Mouse (Mus musculus) heart, embryonic 15.5 days (tissue): ENCODE measurements around the gene Tmem176b. TPM values are rescaled to one million over a fixed set of nuclear protein-coding genes. Genes with fewer than 3 reads are reported as not detected.

Experiments used
- ATAC-seq: fragments of 200-750 bp; cut with Nextera tagmentation; replicated peaks from 2 replicates; pipeline ENCODE4 v1.8.0; 2017; ENCODE audit warnings: low read depth, moderate TSS enrichment; ENCODE audit not compliant: insufficient number of reproducible peaks, insufficient read depth, low FRiP score
- H3K27ac ChIP-seq: fragments of 300-500 bp; sonication (generic); 2 replicates; pipeline ENCODE4 v1.5.1; 2015; ENCODE audit warnings: mild to moderate bottlenecking, inconsistent platforms
- H3K27me3 ChIP-seq: fragments of 300-500 bp; sonication (generic); 2 replicates; pipeline ENCODE4 v1.6.1; 2015; ENCODE audit warnings: inconsistent platforms
- H3K36me3 ChIP-seq: fragments of 300-500 bp; sonication (generic); 2 replicates; pipeline ENCODE4 v1.6.1; 2015; ENCODE audit warnings: mild to moderate bottlenecking, inconsistent platforms
- H3K4me1 ChIP-seq: fragments of 300-500 bp; sonication (generic); replicated peaks from 2 replicates; pipeline ENCODE4 v1.6.1; 2015; ENCODE audit warnings: inconsistent platforms
- H3K4me2 ChIP-seq: fragments of 300-500 bp; sonication (generic); 2 replicates; pipeline ENCODE4 v1.6.1; 2015; ENCODE audit warnings: inconsistent platforms, mild to moderate bottlenecking, moderate library complexity
- H3K4me3 ChIP-seq: fragments of 300-500 bp; sonication (generic); 2 replicates; pipeline ENCODE4 v1.5.1; 2015; ENCODE audit warnings: mild to moderate bottlenecking, inconsistent platforms
- H3K9ac ChIP-seq: fragments of 300-500 bp; sonication (generic); 2 replicates; pipeline ENCODE4 v1.6.1; 2015; ENCODE audit warnings: mild to moderate bottlenecking, inconsistent platforms
- H3K9me3 ChIP-seq: fragments of 300-500 bp; sonication (generic); replicated peaks from 2 replicates; pipeline ENCODE4 v1.6.1; 2016; ENCODE audit warnings: inconsistent platforms
- WGBS: fragments of 180-500 bp; shearing (Covaris S2); methylation state at CpG from one replicate; pipeline ENCODE4 v1.1.7; 2015; ENCODE audit warnings: mixed read lengths; 5-methylcytosine and 5-hydroxymethylcytosine counted together
- polyA plus RNA-seq: library from polyadenylated mRNA; unstranded; fragments of >200 nt; fragmentation: Nextera tagmentation; extraction: Ambion mirVana; gene quantifications from 2 replicates; pipeline ENCODE4 v1.2.1, GENCODE M21; 2015

Gene Tmem176b
- polyA plus RNA-seq, 1 experiment from 2014 or later, result 191 TPM

DNA sequence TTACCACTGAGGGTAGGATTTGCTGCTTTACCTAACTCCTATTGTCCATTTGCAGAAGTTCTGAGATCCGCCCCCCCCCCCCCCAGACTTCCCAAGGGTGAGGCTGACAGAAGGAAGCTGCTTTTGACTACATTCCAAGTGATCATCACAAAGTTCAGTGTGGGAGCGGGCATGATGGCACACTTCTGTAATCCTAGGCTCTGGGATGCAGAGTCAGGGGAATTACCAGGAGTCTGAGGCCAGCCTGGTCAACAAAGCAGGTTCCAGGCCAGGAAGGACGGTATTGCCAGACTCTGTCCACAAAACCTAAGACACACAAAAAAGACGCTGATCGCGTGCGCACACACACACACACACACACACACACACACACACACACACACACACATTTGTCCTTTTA is 22.2 kb upstream of the Tmem176b start:
- H3K9ac ChIP-seq, result no peak overlapping the region
- ATAC-seq, result no peak
- 85% methylated on average over 7 of the region's 7 CpGs for WGBS

DNA sequence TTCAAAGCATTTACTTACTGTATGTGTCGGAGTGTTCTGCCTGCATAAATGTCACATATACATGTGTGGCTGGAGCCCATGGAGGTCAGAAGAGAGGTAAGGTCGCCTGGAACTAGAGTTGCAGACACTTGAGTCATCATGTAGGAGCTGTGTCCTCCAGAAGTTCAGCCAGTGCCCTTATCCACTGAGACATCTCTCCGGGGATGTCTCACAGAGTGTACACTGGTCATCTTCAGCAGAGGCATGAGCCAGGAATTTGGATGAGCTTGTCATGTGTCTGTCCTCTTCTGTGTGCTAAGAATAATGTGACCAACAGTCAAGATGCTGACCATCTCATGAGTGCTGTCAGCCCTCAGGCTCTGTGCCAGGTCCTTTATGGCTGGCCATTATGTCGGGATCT is 21.5 kb upstream of the Tmem176b start:
- no peak overlapping the region for H3K4me3 ChIP-seq
- H3K9ac ChIP-seq, result no peak overlapping the region
- H3K9me3 ChIP-seq, result no peaks in the 10 kb centered on the region
- peaks cover 7% of the 10 kb centered on the region for H3K4me1 ChIP-seq
- no peak for ATAC-seq
- whole genome bisulfite sequencing, result 70% methylated on average over 4 of the region's 4 CpGs
- no peak overlapping the region for H3K4me2 ChIP-seq
- no peaks in the 10 kb centered on the region for H3K36me3 ChIP-seq
- H3K27ac ChIP-seq, result no peak overlapping the region
- H3K27me3 ChIP-seq, result no peaks in the 10 kb centered on the region

More for the DNA sequence above, 22.2 kb upstream of the Tmem176b start:
- Histone ChIP-seq H3K4me1 (peaks cover 7% of the 10 kb centered on the region), H3K9me3 (no peaks in the 10 kb centered on the region), H3K27me3 (no peaks in the 10 kb centered on the region), H3K36me3 (no peaks in the 10 kb centered on the region), H3K4me3 (no peak overlapping the region), H3K27ac (no peak overlapping the region), H3K4me2 (no peak overlapping the region)

GRCm38 (mm10) chr6:48861616-48862280 is 20.5 kb upstream of the Tmem176b start:
- Histone ChIP-seq H3K4me1 (peaks cover 9% of the 10 kb centered on the region), H3K27ac (no peak overlapping the region), H3K36me3 (no peaks in the 10 kb centered on the region), H3K4me3 (no peak overlapping the region), H3K4me2 (no peak overlapping the region), H3K27me3 (no peaks in the 10 kb centered on the region), H3K9me3 (no peaks in the 10 kb centered on the region), H3K9ac (no peak overlapping the region)
- ATAC-seq, result no peak; the same call in 1 of the 2 replicates
- 60% methylated on average over 12 of the region's 12 CpGs for WGBS

- Histone ChIP-seq H3K4me1 (peaks cover 9% of the 10 kb centered on the region), H3K27ac (no peak overlapping the region), H3K36me3 (no peaks in the 10 kb centered on the region), H3K9ac (no peak overlapping the region), H3K4me2 (peak overlapping the region; percentile 63; the same call in 1 of the 2 replicates), H3K4me3 (no peak overlapping the region), H3K27me3 (no peaks in the 10 kb centered on the region), H3K9me3 (no peaks in the 10 kb centered on the region)
- no peak for ATAC-seq
- 96% methylated on average over 1 of the region's 1 CpGs for WGBS
Measured at GRCm38 (mm10) chr6:48860851-48861250, 19.6 kb upstream of the Tmem176b start.

GRCm38 (mm10) chr6:48860130-48860815 is 19.0 kb upstream of the Tmem176b start:
- WGBS, result 13% methylated on average over 23 of the region's 23 CpGs
- Histone ChIP-seq H3K4me1 (peaks cover 9% of the 10 kb centered on the region), H3K27ac (no peak overlapping the region), H3K36me3 (no peaks in the 10 kb centered on the region), H3K9me3 (no peaks in the 10 kb centered on the region), H3K4me2 (peak overlapping the region; percentile 63), H3K27me3 (no peaks in the 10 kb centered on the region), H3K4me3 (peak overlapping the region; percentile 42), H3K9ac (no peak overlapping the region)
- ATAC-seq, result no peak

- no peak overlapping the region for H3K4me3 ChIP-seq
- H3K27me3 ChIP-seq, result no peaks in the 10 kb centered on the region
- H3K9me3 ChIP-seq, result no peaks in the 10 kb centered on the region; the same call in 1 of the 2 replicates
- peaks cover 9% of the 10 kb centered on the region for H3K4me1 ChIP-seq
- ATAC-seq, result no peak
- no peak overlapping the region for H3K4me2 ChIP-seq
- WGBS, result 43% methylated on average over 8 of the region's 8 CpGs
- H3K9ac ChIP-seq, result no peak overlapping the region
- H3K36me3 ChIP-seq, result no peaks in the 10 kb centered on the region
- no peak overlapping the region for H3K27ac ChIP-seq
Measured at GRCm38 (mm10) chr6:48857613-48858302, 16.5 kb upstream of the Tmem176b start.

DNA sequence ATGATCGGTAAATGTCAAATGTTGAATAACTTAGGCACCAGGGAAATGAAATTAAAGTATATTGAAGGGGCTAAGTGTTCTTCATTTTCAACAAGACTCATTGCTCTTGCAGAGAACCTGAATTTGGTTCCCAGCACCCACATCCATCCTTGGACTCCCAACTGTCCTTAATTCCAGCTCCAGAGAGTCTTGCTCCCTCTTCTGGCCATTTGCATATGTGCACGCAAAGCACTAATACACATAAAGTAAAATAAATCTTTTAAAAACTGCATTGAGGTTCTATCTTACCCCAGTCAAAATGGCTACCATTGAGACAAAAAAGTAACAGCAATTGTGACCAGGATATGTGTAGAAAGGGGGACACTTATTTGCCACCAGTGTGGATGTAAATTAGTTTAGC is 12.9 kb upstream of the Tmem176b start:
- 96% methylated on average over 2 of the region's 2 CpGs for WGBS
- Histone ChIP-seq H3K9me3 (no peaks in the 10 kb centered on the region; the same call in 1 of the 2 replicates), H3K4me1 (peaks cover 3% of the 10 kb centered on the region; the same call in 1 of the 2 replicates), H3K4me2 (no peak overlapping the region), H3K4me3 (no peak overlapping the region), H3K9ac (no peak overlapping the region), H3K27me3 (no peaks in the 10 kb centered on the region), H3K36me3 (no peaks in the 10 kb centered on the region), H3K27ac (no peak overlapping the region)
- no peak for ATAC-seq

- Histone ChIP-seq H3K36me3 (no peaks in the 10 kb centered on the region), H3K9me3 (no peaks in the 10 kb centered on the region; the same call in 1 of the 2 replicates), H3K27ac (peak overlapping the region; percentile 82), H3K4me1 (no peaks in the 10 kb centered on the region), H3K4me2 (peak overlapping the region; percentile 83), H3K27me3 (no peaks in the 10 kb centered on the region), H3K4me3 (peak overlapping the region; percentile 50), H3K9ac (peak overlapping the region; percentile 53)
- peak; percentile 47; the same call in 1 of the 2 replicates for ATAC-seq
- WGBS, result 2% methylated on average over 29 of the region's 29 CpGs
Measured at GRCm38 (mm10) chr6:48851820-48852491, 10.7 kb upstream of the Tmem176b start.

- Histone ChIP-seq H3K27me3 (no peaks in the 10 kb centered on the region), H3K27ac (no peak overlapping the region), H3K9me3 (no peaks in the 10 kb centered on the region), H3K36me3 (0 out of 2 replicates have a peak, but pooled peaks cover 12% of the 10 kb centered on the region), H3K4me3 (no peak overlapping the region), H3K4me1 (peaks cover 21% of the 10 kb centered on the region), H3K4me2 (no peak overlapping the region), H3K9ac (no peak overlapping the region)
- no peak for ATAC-seq
- WGBS, result 64% methylated on average over 4 of the region's 4 CpGs
Measured at GRCm38 (mm10) chr6:48845086-48845485, 3.8 kb upstream of the Tmem176b start.

DNA sequence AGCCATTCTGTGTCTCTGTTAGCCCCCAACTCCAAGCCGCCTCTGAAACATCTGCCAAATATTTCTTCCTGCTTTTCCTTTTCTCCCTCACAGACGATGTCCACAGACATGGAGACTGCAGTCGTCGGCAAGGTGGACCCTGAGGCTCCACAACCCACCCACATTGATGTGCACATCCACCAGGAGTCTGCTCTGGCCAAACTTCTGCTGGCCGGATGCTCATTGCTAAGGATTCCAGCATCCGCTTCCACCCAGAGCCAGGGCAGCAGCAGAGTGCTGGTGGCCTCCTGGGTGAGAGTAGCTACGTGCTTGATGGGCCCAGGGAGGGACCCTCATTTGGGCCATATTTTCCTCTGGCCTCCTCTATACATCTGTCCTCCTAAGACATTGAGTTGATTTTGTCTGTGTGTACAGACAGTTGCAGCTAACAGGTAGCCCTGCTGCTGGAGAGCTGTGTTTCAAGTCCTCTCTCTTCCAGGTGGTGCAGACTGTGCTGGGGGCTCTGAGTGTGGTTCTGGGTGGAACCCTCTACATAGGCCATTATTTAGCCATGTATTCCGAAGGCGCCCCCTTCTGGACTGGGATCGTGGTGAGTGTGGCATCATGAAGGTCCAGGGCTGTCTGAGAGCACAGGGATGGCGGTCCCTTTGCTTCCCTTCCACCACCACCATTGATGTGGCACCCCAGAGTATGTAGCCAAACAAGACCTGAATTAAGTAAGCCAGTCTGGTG is 981 bp upstream of the Tmem176b start:
- Histone ChIP-seq H3K9me3 (no peaks in the 10 kb centered on the region), H3K36me3 (peaks cover 16% of the 10 kb centered on the region; the same call in 1 of the 2 replicates), H3K9ac (peak overlapping the region; percentile 61; the same call in 1 of the 2 replicates), H3K4me3 (peak overlapping the region; percentile 61), H3K27ac (peak overlapping the region; percentile 94), H3K4me2 (peak overlapping the region; percentile 78), H3K4me1 (peaks cover 40% of the 10 kb centered on the region), H3K27me3 (no peaks in the 10 kb centered on the region)
- no peak for ATAC-seq
- WGBS, result 54% methylated on average over 11 of the region's 11 CpGs
